9 mouse cellular contexts compared by ENCODE assay signal in genomic region chr9:60516379-60516778, GRCm38 (mm10).
"Had no signal": no experiment of that assay in that cellular context is flagged by ENCODE, and none has a peak within 500 bp of the region (broad histone marks: within the 10 kb centered on the region; RNA-seq: fewer than 3 reads in every experiment).

No protein-coding gene starts in this region.

- H3K9ac ChIP-seq: kidney, embryonic 15.5 days; limb, embryonic 13.5 days; liver, embryonic 13.5 days; midbrain, embryonic 13.5 days; neural tube, embryonic 15.5 days had no signal

- ATAC-seq: midbrain, embryonic 13.5 days had no signal

- H3K4me2 ChIP-seq: kidney, embryonic 15.5 days; limb, embryonic 13.5 days; liver, embryonic 13.5 days; midbrain, embryonic 13.5 days; neural tube, embryonic 15.5 days had no signal

- H3K4me3 ChIP-seq: kidney, embryonic 15.5 days; limb, embryonic 13.5 days; liver, embryonic 13.5 days; midbrain, embryonic 13.5 days; myocyte; neural tube, embryonic 15.5 days had no signal

- H3K9me3 ChIP-seq: kidney, embryonic 15.5 days; limb, embryonic 13.5 days; liver, embryonic 13.5 days; midbrain, embryonic 13.5 days; neural tube, embryonic 15.5 days had no signal

- H3K36me3 ChIP-seq: limb, embryonic 13.5 days; liver, embryonic 13.5 days; midbrain, embryonic 13.5 days; neural tube, embryonic 15.5 days had no signal

- H3K27ac ChIP-seq: kidney, embryonic 15.5 days; limb, embryonic 13.5 days; liver, embryonic 13.5 days; midbrain, embryonic 13.5 days; neural tube, embryonic 15.5 days; stomach, postnatal 0 days had no signal

- DNase-seq: left cerebral cortex, postnatal 4 days; liver, embryonic 13.5 days; lung, adult 18-20 months had no signal
